Mouse (Mus musculus) midbrain, postnatal 0 days (tissue): ENCODE measurements at regions not wholly inside any gene's neighbourhood (a gene's known extent, or its start where the extent isn't known, plus 50 kb on each side); places are given as distances from the start of the nearest gene placed in this dataset.

ENCODE experiments used
- ATAC-seq: fragments of 200-750 bp; cut with Nextera tagmentation; 2 replicates; pipeline ENCODE4 v1.8.0; 2017; ENCODE audit warnings: moderate number of reproducible peaks, mild to moderate bottlenecking, moderate TSS enrichment, moderate library complexity; ENCODE audit not compliant: low FRiP score
- DNase-seq: peaks from one replicate; pipeline ENCODE4 v3.0.0-alpha.2; 2015; ENCODE audit warnings: low spot score
- H3K27ac ChIP-seq: fragments of 300-500 bp; sonication (generic); 2 replicates; pipeline ENCODE4 v1.5.1; 2014; ENCODE audit warnings: low read depth, mild to moderate bottlenecking, low read length, mixed read lengths
- H3K27me3 ChIP-seq: fragments of 300-500 bp; sonication (generic); 2 replicates; pipeline ENCODE4 v1.6.1; 2014; ENCODE audit warnings: low read length, control low read depth, mixed read lengths; ENCODE audit not compliant: insufficient read depth
- H3K36me3 ChIP-seq: fragments of 300-500 bp; sonication (generic); 2 replicates; pipeline ENCODE4 v1.6.1; 2014; ENCODE audit warnings: low read length, control low read depth, mixed read lengths; ENCODE audit not compliant: insufficient read depth
- H3K4me1 ChIP-seq: fragments of 300-500 bp; sonication (generic); 2 replicates; pipeline ENCODE4 v1.6.1; 2014; ENCODE audit warnings: mild to moderate bottlenecking, control low read depth, antibody characterized with exemption, low read length, mixed read lengths; ENCODE audit not compliant: insufficient read depth
- H3K4me2 ChIP-seq: fragments of 300-500 bp; sonication (generic); 2 replicates; pipeline ENCODE4 v1.6.1; 2014; ENCODE audit warnings: low read depth, mild to moderate bottlenecking, low read length, mixed read lengths; ENCODE audit not compliant: poor library complexity, severe bottlenecking
- H3K4me3 ChIP-seq: fragments of 300-500 bp; sonication (generic); 2 replicates; pipeline ENCODE4 v1.5.1; 2014; ENCODE audit warnings: low read depth, mild to moderate bottlenecking, low read length, moderate library complexity
- H3K9ac ChIP-seq: fragments of 300-500 bp; sonication (generic); replicated peaks from 2 replicates; pipeline ENCODE4 v1.6.1; 2014; ENCODE audit warnings: mild to moderate bottlenecking, low read length, moderate library complexity, mixed read lengths; ENCODE audit not compliant: poor library complexity, severe bottlenecking
- H3K9me3 ChIP-seq: fragments of 300-500 bp; sonication (generic); 2 replicates; pipeline ENCODE4 v1.6.1; 2016; ENCODE audit warnings: low read length, control low read depth
- CTCF ChIP-seq: IDR thresholded peaks from 2 replicates; pipeline ENCODE4 v1.5.1; 2016; ENCODE audit warnings: antibody characterized with exemption, mild to moderate bottlenecking
- WGBS: fragments of 180-500 bp; shearing (Covaris S2); extraction: QIAGEN DNeasy Blood & Tissue Kit; methylation state at CpG from one replicate; pipeline ENCODE4 v1.1.7; 2014; 5-methylcytosine and 5-hydroxymethylcytosine counted together

DNA sequence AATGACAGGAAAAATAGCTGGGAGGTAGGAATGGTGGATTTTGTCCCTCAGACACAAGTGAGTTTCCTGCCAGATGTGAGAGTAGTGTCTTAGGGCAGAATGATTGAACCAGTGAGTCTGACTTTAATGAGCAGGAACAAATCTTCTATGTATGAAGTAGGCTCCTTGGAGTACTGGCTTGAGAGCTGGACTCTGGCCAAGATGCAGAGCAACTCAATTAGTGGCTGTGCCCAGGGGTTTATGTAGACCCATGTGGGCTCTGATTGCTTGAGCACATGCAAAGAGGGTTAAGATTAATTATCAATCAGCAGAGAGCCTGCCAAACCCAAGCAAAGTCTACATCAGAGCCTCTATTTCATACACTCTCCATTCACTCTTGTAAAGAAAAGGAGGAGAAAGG, 92.9 kb upstream of the Htr1b start:
- Histone ChIP-seq H3K4me2 (no peak overlapping the region), H3K36me3 (no peaks in the 10 kb centered on the region), H3K27me3 (no peaks in the 10 kb centered on the region), H3K9ac (no peak overlapping the region), H3K4me1 (no peaks in the 10 kb centered on the region), H3K27ac (no peak overlapping the region), H3K9me3 (no peaks in the 10 kb centered on the region), H3K4me3 (no peak overlapping the region)
- DNase-seq (peak; percentile 15), ATAC-seq (peak; percentile 23; the same call in 1 of the 2 replicates)
- TF ChIP-seq CTCF, result no peak

DNA sequence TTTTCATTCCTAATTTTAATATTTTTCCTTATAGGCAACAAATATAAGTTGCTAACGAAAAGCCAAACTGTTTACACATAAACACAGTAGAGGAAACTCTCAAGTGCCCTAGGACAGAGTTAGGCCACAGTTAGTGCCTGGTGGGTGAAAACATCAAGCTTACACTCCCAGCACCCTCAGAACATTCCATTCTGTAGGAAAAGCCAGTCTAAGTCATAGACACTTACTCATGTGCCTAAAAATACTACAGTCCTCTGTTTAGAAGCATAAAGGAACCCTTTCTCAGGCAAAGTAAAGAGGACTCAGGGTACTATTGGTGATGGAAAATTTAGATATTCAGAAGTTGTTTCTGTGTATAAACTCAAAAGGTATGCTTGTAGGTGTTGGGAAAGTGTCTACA, 86.5 kb upstream of the Htr1b start:
- no peaks in the 10 kb centered on the region for H3K9me3 ChIP-seq
- H3K36me3 ChIP-seq, result no peaks in the 10 kb centered on the region
- H3K4me3 ChIP-seq, result no peak overlapping the region
- 85% methylated on average over 1 of the region's 1 CpGs for WGBS
- H3K9ac ChIP-seq, result no peak overlapping the region
- TF ChIP-seq CTCF, result no peak
- ATAC-seq (no peak), DNase-seq (no peak)
- H3K4me1 ChIP-seq, result no peaks in the 10 kb centered on the region
- H3K27ac ChIP-seq, result no peak overlapping the region
- H3K27me3 ChIP-seq, result no peaks in the 10 kb centered on the region
- H3K4me2 ChIP-seq, result no peak overlapping the region

DNA sequence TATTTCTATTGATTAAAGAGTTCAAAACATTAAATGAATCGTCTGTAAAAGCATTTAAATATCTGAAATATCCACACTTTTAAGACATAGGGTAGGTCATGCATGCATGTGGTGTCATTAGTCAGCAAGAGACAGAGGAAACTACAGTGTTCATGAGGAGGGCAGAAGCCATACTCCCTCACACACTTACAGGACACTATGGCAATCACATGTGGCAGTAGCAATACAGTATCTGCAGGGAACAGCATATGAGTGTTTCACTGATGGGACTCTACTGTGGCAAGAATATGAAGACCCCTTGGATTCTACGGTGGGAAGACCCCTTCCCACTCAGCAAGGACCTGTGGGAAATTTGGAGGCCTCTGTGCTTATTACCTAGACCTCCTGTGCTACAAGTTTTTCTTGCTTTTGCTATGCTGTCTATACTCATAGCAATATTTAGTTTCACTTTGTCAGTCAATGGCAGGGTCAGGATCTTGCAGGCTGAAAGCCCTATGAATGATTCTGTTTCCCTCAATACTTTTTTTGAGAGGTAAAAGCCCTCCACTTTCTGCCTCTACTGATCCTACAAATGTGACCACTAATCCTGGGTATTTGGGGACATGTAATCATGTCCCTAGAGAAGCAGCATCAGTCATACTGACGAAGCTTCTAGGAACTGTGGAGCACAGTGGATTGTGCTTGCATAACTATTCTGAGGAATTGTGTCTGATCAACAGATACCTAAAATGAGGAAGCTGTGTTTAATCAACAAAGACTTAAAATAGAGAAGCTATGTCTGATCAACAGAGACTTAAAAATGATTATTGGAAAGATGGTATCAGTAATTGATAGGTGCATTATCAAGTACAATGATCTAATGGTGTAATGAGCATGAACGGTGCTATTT, 83.6 kb upstream of the Htr1b start:
- Histone ChIP-seq H3K27me3 (no peaks in the 10 kb centered on the region), H3K4me1 (no peaks in the 10 kb centered on the region), H3K9ac (no peak overlapping the region), H3K4me2 (no peak overlapping the region), H3K4me3 (no peak overlapping the region), H3K36me3 (no peaks in the 10 kb centered on the region), H3K27ac (no peak overlapping the region), H3K9me3 (no peaks in the 10 kb centered on the region)
- no peak for TF ChIP-seq CTCF
- DNase-seq, result no peak
- WGBS, result 80% methylated on average over 4 of the region's 4 CpGs
- ATAC-seq, result no peak

DNA sequence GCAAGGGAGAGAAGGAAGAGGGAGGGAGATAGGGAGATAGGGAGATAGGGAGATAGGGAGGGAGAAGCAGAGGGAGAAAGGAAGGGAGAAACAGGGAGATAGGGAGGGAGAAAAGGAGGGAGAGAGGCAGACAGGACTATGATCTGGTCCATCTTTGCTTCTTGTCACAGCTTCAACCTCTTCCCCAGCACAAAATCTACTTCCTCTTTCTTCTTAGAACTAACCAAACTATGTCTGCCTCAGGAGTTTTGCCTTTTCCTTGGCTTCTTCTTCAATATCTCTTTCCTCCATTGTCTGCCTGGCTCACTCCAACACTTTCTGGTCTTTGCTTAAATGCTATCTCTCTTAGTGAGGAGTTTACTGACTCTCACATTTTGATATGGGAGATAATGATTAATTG, 57.7 kb upstream of the Htr1b start:
- H3K4me2 ChIP-seq, result no peak overlapping the region
- no peak for DNase-seq
- no peak overlapping the region for H3K4me3 ChIP-seq
- H3K9me3 ChIP-seq, result no peaks in the 10 kb centered on the region
- no peak for TF ChIP-seq CTCF
- H3K4me1 ChIP-seq, result no peaks in the 10 kb centered on the region
- H3K9ac ChIP-seq, result no peak overlapping the region
- no peaks in the 10 kb centered on the region for H3K27me3 ChIP-seq
- no peaks in the 10 kb centered on the region for H3K36me3 ChIP-seq
- ATAC-seq, result no peak
- no peak overlapping the region for H3K27ac ChIP-seq

DNA sequence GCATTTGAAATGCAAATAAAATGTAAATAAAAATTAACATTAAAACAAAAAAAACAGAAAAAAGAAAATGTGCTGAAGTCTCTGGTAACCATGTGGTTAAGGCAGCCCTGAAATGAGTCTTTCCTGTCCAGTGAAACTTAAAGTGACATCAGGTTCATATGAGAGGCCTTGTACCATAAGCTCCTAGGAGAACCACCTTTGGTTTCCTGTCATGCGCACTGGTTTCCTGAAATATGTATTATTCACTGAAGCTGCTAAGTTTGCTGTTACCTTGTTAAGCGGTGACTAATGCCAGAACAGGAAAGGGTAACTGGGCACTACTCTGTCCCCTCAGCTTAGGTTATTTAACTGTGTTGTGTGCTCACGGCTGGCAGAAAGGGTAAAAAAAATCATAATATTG, 56.1 kb upstream of the Htr1b start:
- ATAC-seq (no peak), DNase-seq (no peak)
- H3K27me3 ChIP-seq, result no peaks in the 10 kb centered on the region
- H3K4me1 ChIP-seq, result no peaks in the 10 kb centered on the region
- H3K4me3 ChIP-seq, result no peak overlapping the region
- H3K36me3 ChIP-seq, result no peaks in the 10 kb centered on the region
- no peak overlapping the region for H3K4me2 ChIP-seq
- no peak for TF ChIP-seq CTCF
- no peaks in the 10 kb centered on the region for H3K9me3 ChIP-seq
- WGBS, result 94% methylated on average over 3 of the region's 3 CpGs
- H3K27ac ChIP-seq, result no peak overlapping the region
- H3K9ac ChIP-seq, result no peak overlapping the region
